Mouse (Mus musculus) embryonic facial prominence, embryonic 15.5 days (tissue): ENCODE results near the gene Trmt44. TPM values are rescaled to one million over a fixed set of nuclear protein-coding genes. Genes with fewer than 3 reads are reported as not detected.

ENCODE experiments used
- ATAC-seq: fragments of 200-750 bp; cut with Nextera tagmentation; 2 replicates; pipeline ENCODE4 v1.8.0; 2017; ENCODE audit warnings: low read depth, moderate TSS enrichment; ENCODE audit not compliant: insufficient number of reproducible peaks, low FRiP score, low TSS enrichment
- H3K27ac ChIP-seq: fragments of 300-500 bp; sonication (generic); replicated peaks from 2 replicates; pipeline ENCODE4 v1.5.1; 2015; ENCODE audit warnings: mild to moderate bottlenecking, inconsistent platforms
- H3K27me3 ChIP-seq: fragments of 300-500 bp; sonication (generic); 2 replicates; pipeline ENCODE4 v1.6.1; 2015; ENCODE audit warnings: inconsistent platforms
- H3K36me3 ChIP-seq: fragments of 300-500 bp; sonication (generic); 2 replicates; pipeline ENCODE4 v1.6.1; 2015; ENCODE audit warnings: mild to moderate bottlenecking, inconsistent platforms
- H3K4me1 ChIP-seq: fragments of 300-500 bp; sonication (generic); 2 replicates; pipeline ENCODE4 v1.6.1; 2015; ENCODE audit warnings: inconsistent platforms
- H3K4me2 ChIP-seq: fragments of 300-500 bp; sonication (generic); replicated peaks from 2 replicates; pipeline ENCODE4 v1.6.1; 2015; ENCODE audit warnings: mild to moderate bottlenecking, inconsistent platforms
- H3K4me3 ChIP-seq: fragments of 300-500 bp; sonication (generic); replicated peaks from 2 replicates; pipeline ENCODE4 v1.5.1; 2015; ENCODE audit warnings: mild to moderate bottlenecking, inconsistent platforms
- H3K9ac ChIP-seq: fragments of 300-500 bp; sonication (generic); 2 replicates; pipeline ENCODE4 v1.6.1; 2015; ENCODE audit warnings: inconsistent platforms
- H3K9me3 ChIP-seq: fragments of 300-500 bp; sonication (generic); replicated peaks from 2 replicates; pipeline ENCODE4 v1.6.1; 2016; ENCODE audit warnings: inconsistent platforms
- WGBS: fragments of 180-500 bp; shearing (Covaris S2); methylation state at CpG from one replicate; pipeline ENCODE4 v1.1.7; 2015; 5-methylcytosine and 5-hydroxymethylcytosine counted together
- polyA plus RNA-seq: library from polyadenylated mRNA; unstranded; fragments of >200 nt; fragmentation: Nextera tagmentation; extraction: Ambion mirVana; gene quantifications from 2 replicates; pipeline ENCODE4 v1.2.1, GENCODE M21; 2015

The Trmt44 gene
- polyA plus RNA-seq, 1 experiment from 2014 or later: 8.4 TPM

GRCm38 (mm10) chr5:35540555-35540954 is 34.3 kb downstream of the Trmt44 start:
- Histone ChIP-seq H3K36me3 (no peaks in the 10 kb centered on the region), H3K9me3 (no peaks in the 10 kb centered on the region), H3K27ac (peak overlapping the region; percentile 84), H3K4me1 (peaks cover 19% of the 10 kb centered on the region), H3K27me3 (no peaks in the 10 kb centered on the region; the same call in 1 of the 2 replicates), H3K4me2 (0 out of 2 replicates have a peak overlapping the region, but pooled peaks have one; percentile 9), H3K9ac (no peak overlapping the region), H3K4me3 (no peak overlapping the region)
- no peak for ATAC-seq
- 37% methylated on average over 5 of the region's 5 CpGs for WGBS

- no peaks in the 10 kb centered on the region for H3K36me3 ChIP-seq
- no peak overlapping the region for H3K9ac ChIP-seq
- H3K4me2 ChIP-seq: no peak overlapping the region
- WGBS: 49% methylated on average over 4 of the region's 4 CpGs
- H3K27ac ChIP-seq: no peak overlapping the region
- peaks cover 19% of the 10 kb centered on the region for H3K4me1 ChIP-seq
- no peak for ATAC-seq
- no peak overlapping the region for H3K4me3 ChIP-seq
- no peaks in the 10 kb centered on the region; the same call in 1 of the 2 replicates for H3K27me3 ChIP-seq
- no peaks in the 10 kb centered on the region for H3K9me3 ChIP-seq
Observed at GRCm38 (mm10) chr5:35539576-35539975, 35.3 kb downstream of the Trmt44 start.

- ATAC-seq: no peak
- no peak overlapping the region for H3K4me3 ChIP-seq
- H3K9ac ChIP-seq: no peak overlapping the region
Observed at GRCm38 (mm10) chr5:35538022-35538421, 36.8 kb downstream of the Trmt44 start.

GRCm38 (mm10) chr5:35537474-35537873 is 37.4 kb downstream of the Trmt44 start:
- Histone ChIP-seq H3K4me2 (no peak overlapping the region), H3K27ac (no peak overlapping the region), H3K27me3 (no peaks in the 10 kb centered on the region; the same call in 1 of the 2 replicates), H3K9ac (no peak overlapping the region), H3K4me3 (no peak overlapping the region), H3K4me1 (peaks cover 19% of the 10 kb centered on the region), H3K9me3 (no peaks in the 10 kb centered on the region), H3K36me3 (no peaks in the 10 kb centered on the region)
- no peak for ATAC-seq
- 39% methylated on average over 1 of the region's 1 CpGs for WGBS

More at GRCm38 (mm10) chr5:35538022-35538421, 36.8 kb downstream of the Trmt44 start:
- H3K4me1 ChIP-seq: peaks cover 19% of the 10 kb centered on the region
- no peaks in the 10 kb centered on the region; the same call in 1 of the 2 replicates for H3K27me3 ChIP-seq
- no peak overlapping the region for H3K4me2 ChIP-seq
- H3K27ac ChIP-seq: no peak overlapping the region
- no peaks in the 10 kb centered on the region for H3K9me3 ChIP-seq
- no peaks in the 10 kb centered on the region for H3K36me3 ChIP-seq
- WGBS: 77% methylated on average over 3 of the region's 3 CpGs

- H3K4me1 ChIP-seq: peaks cover 20% of the 10 kb centered on the region
- H3K27ac ChIP-seq: no peak overlapping the region
- H3K4me2 ChIP-seq: no peak overlapping the region
- H3K9ac ChIP-seq: no peak overlapping the region
- H3K27me3 ChIP-seq: no peaks in the 10 kb centered on the region; the same call in 1 of the 2 replicates
- H3K9me3 ChIP-seq: no peaks in the 10 kb centered on the region
- 63% methylated on average over 3 of the region's 3 CpGs for WGBS
- no peaks in the 10 kb centered on the region for H3K36me3 ChIP-seq
- ATAC-seq: no peak
- no peak overlapping the region for H3K4me3 ChIP-seq
Observed at GRCm38 (mm10) chr5:35536271-35536670, 38.6 kb downstream of the Trmt44 start.

GRCm38 (mm10) chr5:35531586-35531985 is 43.3 kb downstream of the Trmt44 start:
- ATAC-seq: no peak
- H3K4me3 ChIP-seq: no peak overlapping the region
- H3K9me3 ChIP-seq: no peaks in the 10 kb centered on the region
- 13% methylated on average over 10 of the region's 10 CpGs for WGBS
- H3K9ac ChIP-seq: no peak overlapping the region
- H3K27me3 ChIP-seq: no peaks in the 10 kb centered on the region
- H3K4me1 ChIP-seq: 0 out of 2 replicates have a peak, but pooled peaks cover 2% of the 10 kb centered on the region
- no peak overlapping the region for H3K4me2 ChIP-seq
- H3K36me3 ChIP-seq: no peaks in the 10 kb centered on the region
- no peak overlapping the region for H3K27ac ChIP-seq

GRCm38 (mm10) chr5:35530442-35530841 is 44.4 kb downstream of the Trmt44 start:
- Histone ChIP-seq H3K27ac (no peak overlapping the region), H3K4me3 (no peak overlapping the region), H3K36me3 (no peaks in the 10 kb centered on the region), H3K9me3 (no peaks in the 10 kb centered on the region), H3K27me3 (no peaks in the 10 kb centered on the region), H3K4me1 (peaks cover 11% of the 10 kb centered on the region), H3K4me2 (no peak overlapping the region), H3K9ac (no peak overlapping the region)
- 17% methylated on average over 4 of the region's 4 CpGs for WGBS
- ATAC-seq: no peak

- Histone ChIP-seq H3K4me2 (peak within 1 kb of the TSS; percentile 71), H3K9me3 (no peaks in the 10 kb centered on the region), H3K9ac (peak within 1 kb of the TSS; percentile 37; the same call in 1 of the 2 replicates), H3K4me3 (peak within 1 kb of the TSS; percentile 38), H3K27ac (no peak within 1 kb of the TSS), H3K27me3 (peaks cover 5% of the 10 kb centered on the region; the same call in 1 of the 2 replicates), H3K4me1 (peaks cover 19% of the 10 kb centered on the region), H3K36me3 (no peaks in the 10 kb centered on the region)
- WGBS: 3% methylated on average over 29 of the region's 29 CpGs
- ATAC-seq: peak; percentile 79
Observed at GRCm38 (mm10) chr5:35525469-35526123, 49.3 kb downstream of the Trmt44 start, which contains the start of gene Cpz. TSS of gene Cpz (minus strand) at chr5:35525698.

- Histone ChIP-seq H3K27ac (no peak overlapping the region), H3K9me3 (no peaks in the 10 kb centered on the region), H3K36me3 (no peaks in the 10 kb centered on the region), H3K4me2 (peak overlapping the region; percentile 71; the same call in 1 of the 2 replicates), H3K4me1 (peaks cover 19% of the 10 kb centered on the region), H3K9ac (no peak overlapping the region), H3K27me3 (peaks cover 5% of the 10 kb centered on the region; the same call in 1 of the 2 replicates), H3K4me3 (peak overlapping the region; percentile 38; the same call in 1 of the 2 replicates)
- no peak for ATAC-seq
- 65% methylated on average over 2 of the region's 2 CpGs for WGBS
Observed at GRCm38 (mm10) chr5:35524381-35524780, 50.5 kb downstream of the Trmt44 start.

- Histone ChIP-seq H3K9me3 (no peaks in the 10 kb centered on the region), H3K4me3 (no peak overlapping the region), H3K9ac (no peak overlapping the region), H3K4me1 (peaks cover 19% of the 10 kb centered on the region), H3K4me2 (0 out of 2 replicates have a peak overlapping the region, but pooled peaks have one; percentile 71), H3K36me3 (no peaks in the 10 kb centered on the region), H3K27ac (no peak overlapping the region), H3K27me3 (peaks cover 5% of the 10 kb centered on the region; the same call in 1 of the 2 replicates)
- 2% methylated on average over 5 of the region's 5 CpGs for WGBS
- no peak for ATAC-seq
Observed at GRCm38 (mm10) chr5:35523735-35524134, 51.1 kb downstream of the Trmt44 start.

GRCm38 (mm10) chr5:35516781-35517180 is 58.1 kb downstream of the Trmt44 start:
- no peak overlapping the region for H3K27ac ChIP-seq
- H3K4me2 ChIP-seq: no peak overlapping the region
- no peak overlapping the region for H3K4me3 ChIP-seq
- no peak for ATAC-seq
- no peaks in the 10 kb centered on the region for H3K36me3 ChIP-seq
- 80% methylated on average over 11 of the region's 11 CpGs for WGBS
- H3K9ac ChIP-seq: no peak overlapping the region
- no peaks in the 10 kb centered on the region for H3K9me3 ChIP-seq
- peaks cover 10% of the 10 kb centered on the region for H3K27me3 ChIP-seq
- no peaks in the 10 kb centered on the region for H3K4me1 ChIP-seq
